Mouse (Mus musculus) embryonic fibroblast, embryonic 13.5 days (primary cell): Measurements from ENCODE around the gene Sox1. TPM values are rescaled to one million over a fixed set of nuclear protein-coding genes. Genes with fewer than 3 reads are reported as not detected.

Experiments used
- H3K27ac ChIP-seq: 2 replicates; pipeline ENCODE4 v1.5.1; 2012; ENCODE audit warnings: low read length, control low read depth, inconsistent platforms; ENCODE audit not compliant: insufficient read depth
- H3K4me1 ChIP-seq: 2 replicates; pipeline ENCODE4 v1.6.1; 2011; ENCODE audit warnings: low read length; ENCODE audit not compliant: control insufficient read depth, insufficient read depth
- H3K4me3 ChIP-seq: 2 replicates; pipeline ENCODE4 v1.5.1; 2011; ENCODE audit warnings: mild to moderate bottlenecking, control low read depth, low read length; ENCODE audit not compliant: insufficient read depth
- CTCF ChIP-seq: IDR thresholded peaks from 2 replicates; pipeline ENCODE4 v1.5.1; 2011; ENCODE audit warnings: mild to moderate bottlenecking, control low read depth, low read length, moderate library complexity, borderline replicate concordance; ENCODE audit not compliant: insufficient read depth
- POLR2A ChIP-seq: IDR thresholded peaks from 2 replicates; pipeline ENCODE4 v1.6.1; 2011; ENCODE audit warnings: low read depth, mild to moderate bottlenecking, control low read depth, low read length, moderate library complexity
- polyA plus RNA-seq: library from polyadenylated mRNA; stranded (reverse); fragments of >200 nt; gene quantifications from 2 replicates; pipeline ENCODE4 v1.2.4, GENCODE M21; 2011; ENCODE audit warnings: low read depth; ENCODE audit not compliant: missing spikeins, insufficient read length

Gene Sox1
- polyA plus RNA-seq, 1 experiment = not detected

DNA sequence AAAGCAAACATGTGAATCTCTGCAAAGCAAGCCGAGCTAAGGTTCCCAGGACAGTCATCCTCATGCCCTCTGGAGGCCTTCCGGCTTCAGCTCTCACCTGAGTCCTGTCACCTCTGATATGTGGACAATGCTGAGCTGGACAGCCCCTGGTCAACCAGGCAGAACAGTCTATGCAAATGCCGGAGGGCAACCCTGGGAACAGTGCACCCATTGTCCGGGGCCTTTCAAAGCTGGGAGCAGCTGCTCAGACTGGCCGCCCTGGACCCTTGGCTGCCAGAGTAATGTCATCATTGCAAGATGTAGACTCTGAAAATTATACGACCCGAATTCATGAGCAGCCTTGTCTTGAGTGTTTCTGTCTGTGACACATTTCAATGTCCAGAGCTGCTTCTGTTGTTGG lies 37.5 kb downstream of the Sox1 start:
- no peak for TF ChIP-seq CTCF
- TF ChIP-seq POLR2A = no peak
- H3K27ac ChIP-seq = no peak overlapping the region
- H3K4me1 ChIP-seq = no peaks in the 10 kb centered on the region
- no peak overlapping the region for H3K4me3 ChIP-seq

DNA sequence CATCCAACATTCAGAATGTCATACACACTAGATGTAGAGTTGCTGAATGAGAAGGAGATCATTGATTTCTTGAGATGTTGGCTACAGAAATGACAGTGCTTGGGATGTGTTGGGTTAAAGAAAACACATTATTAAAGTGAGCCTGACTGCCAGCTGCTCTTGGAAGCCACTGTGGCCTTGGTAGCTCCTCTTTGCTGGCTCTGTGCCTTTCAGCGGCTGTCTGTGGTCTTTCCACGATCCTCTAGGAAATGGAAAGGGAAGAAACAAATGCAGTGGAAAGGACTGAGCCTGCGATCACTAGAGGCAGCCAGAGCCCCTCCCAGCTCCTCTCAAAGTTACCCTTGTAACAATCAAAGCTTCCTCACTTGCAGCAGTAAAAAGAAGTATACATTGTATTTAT lies 39.7 kb downstream of the Sox1 start:
- TF ChIP-seq POLR2A (no peak), CTCF (no peak)
- no peak overlapping the region for H3K4me3 ChIP-seq
- H3K4me1 ChIP-seq = no peaks in the 10 kb centered on the region
- H3K27ac ChIP-seq = no peak overlapping the region

GRCm38 (mm10) chr8:12438021-12438420 lies 42.9 kb downstream of the Sox1 start:
- H3K4me3 ChIP-seq = no peak overlapping the region
- no peaks in the 10 kb centered on the region for H3K4me1 ChIP-seq
- H3K27ac ChIP-seq = no peak overlapping the region
- TF ChIP-seq CTCF (no peak), POLR2A (no peak)

GRCm38 (mm10) chr8:12439044-12439443 lies 43.9 kb downstream of the Sox1 start:
- no peaks in the 10 kb centered on the region for H3K4me1 ChIP-seq
- no peak overlapping the region for H3K27ac ChIP-seq
- no peak overlapping the region for H3K4me3 ChIP-seq
- TF ChIP-seq POLR2A = no peak
- TF ChIP-seq CTCF = no peak

GRCm38 (mm10) chr8:12439846-12440245 lies 44.8 kb downstream of the Sox1 start:
- TF ChIP-seq CTCF = no peak
- no peak for TF ChIP-seq POLR2A
- Histone ChIP-seq H3K4me3 (no peak overlapping the region), H3K27ac (no peak overlapping the region), H3K4me1 (no peaks in the 10 kb centered on the region)

GRCm38 (mm10) chr8:12440997-12441396 lies 45.9 kb downstream of the Sox1 start:
- no peak overlapping the region for H3K27ac ChIP-seq
- no peak overlapping the region for H3K4me3 ChIP-seq
- no peaks in the 10 kb centered on the region for H3K4me1 ChIP-seq
- no peak for TF ChIP-seq POLR2A
- TF ChIP-seq CTCF = no peak

DNA sequence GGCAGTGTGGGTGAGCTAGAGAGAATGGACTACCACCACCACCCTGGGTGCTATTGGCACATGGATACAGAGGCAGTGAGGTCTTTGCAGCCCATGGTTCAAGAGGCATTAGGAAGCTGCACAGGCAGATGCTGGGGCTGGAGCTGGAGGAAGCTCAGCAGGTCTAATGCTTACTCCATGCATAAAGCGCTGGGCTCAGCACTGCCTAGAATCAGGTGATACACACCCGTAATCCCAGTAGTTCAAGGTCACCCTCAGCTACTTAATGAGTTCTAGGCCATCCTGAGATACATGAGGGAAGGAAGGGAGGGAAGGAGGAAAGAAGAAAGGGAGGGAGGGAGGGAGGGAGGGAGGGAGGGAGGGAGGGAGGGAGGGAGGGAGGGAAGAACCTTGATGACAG lies 50.2 kb downstream of the Sox1 start:
- Histone ChIP-seq H3K4me3 (no peak overlapping the region), H3K27ac (no peak overlapping the region), H3K4me1 (no peaks in the 10 kb centered on the region)
- TF ChIP-seq CTCF (no peak), POLR2A (no peak)

- no peak for TF ChIP-seq POLR2A
- TF ChIP-seq CTCF = no peak
- H3K4me3 ChIP-seq = no peak overlapping the region
- no peaks in the 10 kb centered on the region for H3K4me1 ChIP-seq
- no peak overlapping the region for H3K27ac ChIP-seq
Measured at GRCm38 (mm10) chr8:12445926-12446680, 51.0 kb downstream of the Sox1 start.

Other genes starting within 250 kb of the Sox1 start
- not detected in 2 replicates for gene A230072I06Rik, start 116.5 kb upstream of the Sox1 start, polyA plus RNA-seq
- not detected in 2 replicates for gene Spaca7, start 177.7 kb downstream of the Sox1 start, polyA plus RNA-seq